Mouse (Mus musculus) cerebellum, postnatal 10 days (tissue): Measurements from ENCODE around the gene Cenps.
"Not testable (repeated sequence)": the region's sequence is repeated elsewhere in the genome, so short reads cannot be mapped to it uniquely, and the experiment has no call there.

Experiments
- DNase-seq, 2 experiments: peaks; one replicate each; pipeline ENCODE4 v3.0.0; 2021; ENCODE audit warnings: mixed read lengths in 2 of 2

Gene Cenps

GRCm38 (mm10) chr4:149155711-149156110 is 18.3 kb upstream of the Cenps start:
- no peak for DNase-seq

GRCm38 (mm10) chr4:149154859-149155258 is 17.4 kb upstream of the Cenps start:
- no peak for DNase-seq

- no peak for DNase-seq
Observed at GRCm38 (mm10) chr4:149150721-149151120, 13.3 kb upstream of the Cenps start.

GRCm38 (mm10) chr4:149150256-149150655 is 12.8 kb upstream of the Cenps start:
- no peak for DNase-seq

- no peak for DNase-seq
Observed at GRCm38 (mm10) chr4:149149611-149150010, 12.2 kb upstream of the Cenps start.

GRCm38 (mm10) chr4:149149196-149149595 is 11.8 kb upstream of the Cenps start:
- no peak for DNase-seq

GRCm38 (mm10) chr4:149148084-149148483 is 10.7 kb upstream of the Cenps start:
- no peak for DNase-seq

- no peak for DNase-seq
Observed at GRCm38 (mm10) chr4:149147528-149147927, 10.1 kb upstream of the Cenps start.

GRCm38 (mm10) chr4:149145151-149145550 is 7.7 kb upstream of the Cenps start:
- DNase-seq, result no peak

- DNase-seq, result peak; percentile 87 to 90
Observed at GRCm38 (mm10) chr4:149144459-149144858, 7.0 kb upstream of the Cenps start.

GRCm38 (mm10) chr4:149143594-149143993 is 6.2 kb upstream of the Cenps start:
- DNase-seq, result no peak

GRCm38 (mm10) chr4:149138515-149138914 is 1.1 kb upstream of the Cenps start:
- DNase-seq, result no peak

GRCm38 (mm10) chr4:149136116-149136850 is 1.1 kb downstream of the Cenps start:
- peak; percentile 47 to 49 for DNase-seq

- DNase-seq, result no peak
Observed at GRCm38 (mm10) chr4:149133395-149133794, 4.0 kb downstream of the Cenps start.

- DNase-seq, result no peak
Observed at GRCm38 (mm10) chr4:149131789-149132565, 5.5 kb downstream of the Cenps start.

GRCm38 (mm10) chr4:149131021-149131752 is 6.2 kb downstream of the Cenps start:
- no peak for DNase-seq

GRCm38 (mm10) chr4:149128467-149128866 is 9.0 kb downstream of the Cenps start:
- no peak for DNase-seq

GRCm38 (mm10) chr4:149126663-149127062 is 10.8 kb downstream of the Cenps start, which contains the start of gene Cort:
TSS of gene Cort (minus strand) at chr4:149126763.
- DNase-seq, result no peak

- no peak for DNase-seq
Observed at GRCm38 (mm10) chr4:149126115-149126509, 11.3 kb downstream of the Cenps start.

- no peak for DNase-seq
Observed at GRCm38 (mm10) chr4:149125341-149126114, 11.9 kb downstream of the Cenps start.

GRCm38 (mm10) chr4:149123432-149123831 is 14.0 kb downstream of the Cenps start:
- no peak for DNase-seq

- not testable (repeated sequence) for DNase-seq
Observed at GRCm38 (mm10) chr4:149119978-149120562, 17.4 kb downstream of the Cenps start.
